Mouse (Mus musculus): ENCODE data around the gene Utp20. TPM values are rescaled to one million over a fixed set of nuclear protein-coding genes. Genes with fewer than 3 reads are reported as not detected.

Gene Utp20
- polyA plus RNA-seq (2012; rRNA removed) = 2.8 and 4.8 TPM in 2 replicates

DNA sequence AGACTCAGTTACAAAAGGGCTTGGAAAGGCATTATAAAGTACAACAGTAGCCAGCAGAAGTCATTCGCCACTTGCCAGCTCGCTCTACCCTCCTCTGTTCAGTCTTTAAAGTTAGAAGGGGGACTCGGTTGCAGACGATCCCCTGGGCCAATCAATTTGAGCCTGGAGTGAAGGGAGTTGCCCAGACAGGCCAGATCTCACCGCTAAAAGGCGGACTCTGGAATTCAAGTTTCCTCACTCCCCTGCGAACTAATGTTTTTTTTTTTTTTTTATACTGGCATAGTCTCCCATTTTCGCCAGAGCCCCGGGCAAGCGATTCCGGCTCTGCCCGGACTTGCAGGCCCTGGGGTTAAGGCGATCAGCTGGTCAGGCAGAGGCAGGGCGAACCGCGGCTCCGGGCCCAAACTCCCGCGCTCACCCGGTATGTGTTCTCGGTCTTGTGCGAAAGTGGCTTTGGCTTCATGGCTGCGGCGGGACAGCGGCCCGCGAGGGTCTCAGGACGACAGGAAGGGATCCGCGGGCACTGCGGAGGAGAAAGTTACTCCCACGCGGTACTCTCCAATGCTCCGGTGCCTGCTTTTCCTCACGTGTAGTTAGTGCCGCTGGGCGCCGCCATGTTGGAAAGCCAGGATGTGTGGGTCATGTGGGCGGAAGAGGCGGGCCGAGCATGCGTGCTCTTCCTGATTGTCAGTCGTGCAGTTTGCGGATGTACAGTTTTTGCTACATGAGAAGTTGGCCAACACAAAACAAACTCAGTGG is at the start of gene Utp20:
Utp20 (minus strand) TSS at position 617 of the 759 bp plus-strand sequence.
- TF ChIP-seq CTCF (IDR thresholded peaks at IDR 0.05; ENCODE audit: insufficient read depth, low read length) = no peak
- peak; percentile 68; the same call in 1 of the 2 replicates for TF ChIP-seq POLR2A (IDR thresholded peaks at IDR 0.05; ENCODE audit: borderline replicate concordance, extremely low read depth, low read depth, low read length)

DNA sequence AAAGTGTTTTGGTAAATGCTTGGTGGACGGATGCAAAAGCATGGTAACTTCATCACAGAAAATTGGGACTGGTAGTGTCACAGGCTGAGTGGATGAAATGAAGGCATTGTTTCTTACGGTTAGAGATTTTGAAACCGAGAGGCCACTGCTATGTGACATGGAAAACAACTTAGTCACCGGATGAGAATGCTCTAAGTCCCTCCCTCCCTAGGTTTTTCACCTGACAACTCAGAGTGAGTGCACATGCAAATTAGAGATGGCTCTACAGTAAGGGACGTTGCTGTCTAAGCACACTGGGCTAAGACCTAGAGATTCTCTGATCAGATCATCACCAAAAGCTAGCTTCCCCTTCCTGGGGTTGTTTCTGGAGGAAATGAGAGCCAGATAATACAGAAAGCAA is 48.3 kb upstream of the Utp20 start:
- TF ChIP-seq POLR2A (IDR thresholded peaks at IDR 0.05; ENCODE audit: borderline replicate concordance, extremely low read depth, low read depth, low read length) (no peak), CTCF (IDR thresholded peaks at IDR 0.05; ENCODE audit: insufficient read depth, low read length) (no peak)
- no peak overlapping the region for H3K4me3 ChIP-seq (replicated peaks; ENCODE audit: extremely low read depth, low read depth, low read length)
- H3K4me1 ChIP-seq (ENCODE audit: control insufficient read depth, insufficient read depth, low read length) = no peaks in the 10 kb centered on the region
- no peak for DNase-seq
- WGBS = 59% methylated on average over 5 of the region's 5 CpGs

More for the DNA sequence above, at the start of gene Utp20:
- peaks cover 8% of the 10 kb centered on the region for H3K4me1 ChIP-seq (ENCODE audit: control insufficient read depth, insufficient read depth, low read length)
- DNase-seq = peak; percentile 80
- H3K4me3 ChIP-seq (replicated peaks; ENCODE audit: extremely low read depth, low read depth, low read length) = peak within 1 kb of the TSS; percentile 91
- WGBS = under 1% methylated on average over 44 of the region's 44 CpGs

DNA sequence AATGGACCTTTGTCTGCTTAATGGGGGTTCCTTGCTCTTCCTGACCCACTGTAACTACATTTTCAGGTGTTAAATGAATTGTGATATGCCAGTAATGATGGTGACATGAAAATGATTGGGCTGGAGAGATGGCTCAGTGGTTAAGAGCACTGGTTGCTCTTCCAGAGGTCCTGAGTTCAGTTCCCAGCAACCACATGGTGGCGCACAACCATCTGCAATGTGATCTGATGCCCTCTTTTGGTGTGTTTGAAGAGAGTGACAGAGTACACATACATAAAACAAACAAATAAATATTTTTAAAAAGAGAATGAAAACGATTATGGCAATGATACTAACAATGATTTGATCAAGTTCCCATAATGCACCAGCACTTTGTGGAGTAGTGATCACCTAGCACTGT is 39.4 kb upstream of the Utp20 start:
- WGBS = 64% methylated on average over 2 of the region's 2 CpGs
- Histone ChIP-seq H3K4me1 (ENCODE audit: control insufficient read depth, insufficient read depth, low read length) (no peaks in the 10 kb centered on the region), H3K4me3 (replicated peaks; ENCODE audit: extremely low read depth, low read depth, low read length) (no peak overlapping the region)
- no peak for DNase-seq
- no peak for TF ChIP-seq POLR2A (IDR thresholded peaks at IDR 0.05; ENCODE audit: borderline replicate concordance, extremely low read depth, low read depth, low read length)
- TF ChIP-seq CTCF (IDR thresholded peaks at IDR 0.05; ENCODE audit: insufficient read depth, low read length) = no peak

DNA sequence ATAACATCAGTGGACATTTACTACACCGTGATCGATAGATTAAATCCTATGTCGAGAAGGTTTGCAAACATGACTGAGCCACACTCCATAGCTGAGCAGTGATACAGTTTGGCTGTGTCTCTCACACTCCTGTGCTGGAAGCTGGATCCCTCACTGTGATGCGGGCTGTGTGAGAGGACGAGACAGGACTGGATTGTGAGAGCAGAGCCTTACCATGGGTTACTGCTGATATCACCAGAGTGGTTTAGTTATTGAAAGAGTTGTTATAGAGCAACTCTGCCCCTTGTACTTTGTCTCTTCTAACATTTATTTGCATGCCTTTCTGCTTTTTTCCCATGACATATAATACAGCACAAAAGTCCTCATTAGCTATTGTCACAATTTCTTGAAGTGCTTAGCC is 35.7 kb upstream of the Utp20 start:
- no peak overlapping the region for H3K4me3 ChIP-seq (replicated peaks; ENCODE audit: extremely low read depth, low read depth, low read length)
- DNase-seq = no peak
- no peaks in the 10 kb centered on the region for H3K4me1 ChIP-seq (ENCODE audit: control insufficient read depth, insufficient read depth, low read length)
- TF ChIP-seq CTCF (IDR thresholded peaks at IDR 0.05; ENCODE audit: insufficient read depth, low read length) (no peak), POLR2A (IDR thresholded peaks at IDR 0.05; ENCODE audit: borderline replicate concordance, extremely low read depth, low read depth, low read length) (no peak)
- WGBS = 86% methylated on average over 5 of the region's 5 CpGs

DNA sequence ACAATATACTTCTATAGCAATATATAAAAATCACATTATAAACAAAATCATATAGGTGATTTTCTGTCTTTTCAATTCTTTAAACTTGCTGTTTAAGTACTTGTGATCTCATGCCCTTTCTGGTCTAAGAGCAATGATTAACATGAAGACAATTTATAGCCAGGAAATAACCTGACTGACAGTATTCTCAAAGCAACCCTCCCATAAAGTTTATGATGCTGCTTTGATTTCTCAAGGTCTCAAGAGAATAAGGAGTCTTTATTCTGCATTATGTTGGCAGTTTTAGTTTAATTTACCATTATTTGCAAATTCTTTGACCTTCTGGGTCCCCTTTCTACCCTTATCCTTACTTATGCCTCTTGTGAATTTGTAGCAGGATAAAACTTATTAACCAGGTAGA is 34.8 kb upstream of the Utp20 start:
- no peak for TF ChIP-seq CTCF (IDR thresholded peaks at IDR 0.05; ENCODE audit: insufficient read depth, low read length)
- TF ChIP-seq POLR2A (IDR thresholded peaks at IDR 0.05; ENCODE audit: borderline replicate concordance, extremely low read depth, low read depth, low read length) = no peak

DNA sequence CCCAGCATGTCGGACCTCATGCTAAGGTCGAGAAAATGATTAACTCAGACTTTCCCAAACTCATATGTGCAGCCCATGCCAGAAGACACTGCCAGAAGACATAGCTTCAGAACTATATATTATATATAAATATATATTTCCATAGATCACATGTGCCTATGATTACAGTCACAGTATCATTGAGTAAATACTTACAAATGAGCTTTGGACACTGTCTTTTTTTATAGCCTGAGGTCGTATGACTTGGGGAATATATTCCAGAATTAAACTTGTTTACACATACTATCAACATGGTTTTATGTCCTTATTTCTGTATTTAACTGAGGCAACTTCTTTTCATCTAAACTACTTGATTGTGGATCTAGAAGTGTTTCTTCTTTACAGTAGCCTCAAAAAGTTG is 34.3 kb upstream of the Utp20 start:
- DNase-seq = no peak
- H3K4me1 ChIP-seq (ENCODE audit: control insufficient read depth, insufficient read depth, low read length) = no peaks in the 10 kb centered on the region
- WGBS = 66% methylated on average over 3 of the region's 3 CpGs
- no peak for TF ChIP-seq POLR2A (IDR thresholded peaks at IDR 0.05; ENCODE audit: borderline replicate concordance, extremely low read depth, low read depth, low read length)
- no peak for TF ChIP-seq CTCF (IDR thresholded peaks at IDR 0.05; ENCODE audit: insufficient read depth, low read length)
- H3K4me3 ChIP-seq (replicated peaks; ENCODE audit: extremely low read depth, low read depth, low read length) = no peak overlapping the region

More for the DNA sequence above, 34.8 kb upstream of the Utp20 start:
- no peaks in the 10 kb centered on the region for H3K4me1 ChIP-seq (ENCODE audit: control insufficient read depth, insufficient read depth, low read length)
- H3K4me3 ChIP-seq (replicated peaks; ENCODE audit: extremely low read depth, low read depth, low read length) = no peak overlapping the region
- DNase-seq = no peak

DNA sequence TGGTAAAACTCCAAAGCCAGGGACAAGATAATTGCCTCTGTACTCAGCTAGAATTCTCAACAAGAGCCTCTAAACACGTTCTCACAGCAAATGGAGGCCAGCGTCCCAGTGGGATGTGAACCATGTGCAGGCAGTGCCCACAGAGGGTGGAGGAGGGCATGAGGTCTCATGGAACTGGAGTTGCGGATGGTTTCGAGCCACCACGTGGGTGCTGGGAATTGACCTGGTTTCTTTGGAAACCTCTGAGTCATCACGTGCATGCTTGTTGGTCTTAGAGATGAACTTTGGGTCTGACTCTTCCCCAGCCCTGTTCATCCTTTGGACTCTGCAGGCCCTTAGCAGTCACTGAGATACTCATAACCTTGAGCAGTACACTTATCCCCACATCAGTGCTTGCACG is 26.7 kb upstream of the Utp20 start:
- no peaks in the 10 kb centered on the region for H3K4me1 ChIP-seq (ENCODE audit: control insufficient read depth, insufficient read depth, low read length)
- TF ChIP-seq POLR2A (IDR thresholded peaks at IDR 0.05; ENCODE audit: borderline replicate concordance, extremely low read depth, low read depth, low read length) (no peak), CTCF (IDR thresholded peaks at IDR 0.05; ENCODE audit: insufficient read depth, low read length) (no peak)
- WGBS = 80% methylated on average over 7 of the region's 7 CpGs
- DNase-seq = no peak
- H3K4me3 ChIP-seq (replicated peaks; ENCODE audit: extremely low read depth, low read depth, low read length) = no peak overlapping the region

DNA sequence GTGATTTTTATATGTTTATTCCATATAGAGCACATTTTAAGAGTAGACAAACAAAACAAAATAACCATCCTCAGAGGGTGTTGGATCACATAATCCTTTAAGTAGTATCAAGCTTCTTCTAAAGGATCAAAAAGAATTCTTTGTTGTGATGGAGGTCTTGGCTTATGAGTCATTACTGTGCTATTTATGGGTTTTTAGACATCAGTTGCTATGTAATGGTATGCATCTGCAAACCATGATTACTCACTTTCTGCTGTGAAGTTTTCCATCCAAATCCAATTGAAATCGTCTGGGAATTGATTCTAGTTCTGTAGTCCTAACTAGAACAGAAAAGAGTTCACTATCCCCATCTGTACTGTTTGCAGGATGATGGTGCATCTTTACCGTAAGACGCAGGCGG is 23.4 kb upstream of the Utp20 start:
- H3K4me1 ChIP-seq (ENCODE audit: control insufficient read depth, insufficient read depth, low read length) = no peaks in the 10 kb centered on the region
- 81% methylated on average over 4 of the region's 4 CpGs for WGBS
- no peak for DNase-seq
- no peak overlapping the region for H3K4me3 ChIP-seq (replicated peaks; ENCODE audit: extremely low read depth, low read depth, low read length)
- TF ChIP-seq POLR2A (IDR thresholded peaks at IDR 0.05; ENCODE audit: borderline replicate concordance, extremely low read depth, low read depth, low read length) (no peak), CTCF (IDR thresholded peaks at IDR 0.05; ENCODE audit: insufficient read depth, low read length) (no peak)

DNA sequence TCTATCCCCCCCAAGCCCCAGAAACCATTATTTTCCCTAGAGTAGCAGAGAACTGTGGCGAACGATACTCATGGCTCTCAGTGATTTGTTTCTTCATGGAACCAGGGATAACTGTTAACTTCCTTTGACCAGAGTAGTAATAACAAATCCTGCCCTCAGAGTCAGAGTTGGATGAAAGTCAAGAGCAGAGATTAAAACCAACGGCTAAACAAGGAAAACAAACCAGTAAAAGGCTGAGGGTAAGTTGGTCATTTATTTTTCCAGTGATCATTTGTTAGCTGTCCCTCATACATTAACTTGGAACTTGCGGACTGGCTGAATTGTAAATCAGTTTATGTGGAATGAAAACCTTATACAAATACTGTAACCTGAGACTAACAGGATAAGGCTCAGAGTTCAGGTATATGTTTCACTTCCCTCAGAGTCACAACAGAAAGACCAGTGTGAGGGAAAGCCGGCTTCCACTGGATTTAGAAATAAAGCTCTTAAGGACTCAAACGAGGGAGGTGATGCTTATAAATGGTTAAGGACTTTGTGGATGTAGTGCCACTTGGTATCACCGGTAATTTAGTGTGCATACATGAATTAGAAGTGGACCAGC is 22.4 kb upstream of the Utp20 start:
- TF ChIP-seq POLR2A (IDR thresholded peaks at IDR 0.05; ENCODE audit: borderline replicate concordance, extremely low read depth, low read depth, low read length) = no peak
- no peak for TF ChIP-seq CTCF (IDR thresholded peaks at IDR 0.05; ENCODE audit: insufficient read depth, low read length)
- 59% methylated on average over 7 of the region's 7 CpGs for WGBS
- no peak for DNase-seq
- no peak overlapping the region for H3K4me3 ChIP-seq (replicated peaks; ENCODE audit: extremely low read depth, low read depth, low read length)
- H3K4me1 ChIP-seq (ENCODE audit: control insufficient read depth, insufficient read depth, low read length) = no peaks in the 10 kb centered on the region

DNA sequence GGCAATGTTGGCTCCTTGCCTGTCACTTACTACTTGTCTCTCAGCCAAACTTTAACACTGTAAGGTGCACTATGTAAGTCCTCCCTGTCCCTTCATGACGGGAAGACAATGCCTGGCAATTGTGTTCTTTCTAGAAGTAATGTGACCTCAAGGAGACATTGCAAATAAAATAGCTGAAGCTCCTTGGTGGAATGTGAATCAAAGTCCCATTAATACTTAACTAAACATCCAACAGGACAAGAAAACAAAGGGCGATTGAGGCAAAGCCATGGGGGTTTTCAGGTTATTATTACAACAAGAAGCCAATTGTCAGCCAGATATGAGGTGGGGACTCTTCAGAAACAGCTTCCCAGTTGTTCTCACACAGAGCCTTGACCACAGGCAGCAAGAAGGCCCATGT is 7.6 kb upstream of the Utp20 start:
- DNase-seq = no peak
- Histone ChIP-seq H3K4me3 (replicated peaks; ENCODE audit: extremely low read depth, low read depth, low read length) (no peak overlapping the region), H3K4me1 (ENCODE audit: control insufficient read depth, insufficient read depth, low read length) (no peaks in the 10 kb centered on the region)
- WGBS = 64% methylated on average over 2 of the region's 2 CpGs
- TF ChIP-seq POLR2A (IDR thresholded peaks at IDR 0.05; ENCODE audit: borderline replicate concordance, extremely low read depth, low read depth, low read length) (no peak), CTCF (IDR thresholded peaks at IDR 0.05; ENCODE audit: insufficient read depth, low read length) (no peak)

Data from lung, adult 2 months (tissue).